Mouse (Mus musculus) adrenal gland, adult (tissue): ENCODE measurements at regions not wholly inside any gene's neighbourhood (a gene's known extent, or its start where the extent isn't known, plus 50 kb on each side); places are given as distances from the start of the nearest gene placed in this dataset.
"Not testable (repeated sequence)": the region's sequence is repeated elsewhere in the genome, so short reads cannot be mapped to it uniquely, and the experiment has no call there.

Source experiments
- DNase-seq, 2 experiments: peaks; one replicate each; pipeline ENCODE4 v3.0.0; 2022 to 2023; ENCODE audit warnings: low spot score in 1 of 2; ENCODE audit not compliant: inconsistent age in 2 of 2

- DNase-seq, result no peak
Measured at GRCm38 (mm10) chr1:30751138-30751907, 122.4 kb downstream of the Phf3 start.

- no peak for DNase-seq
Measured at GRCm38 (mm10) chr1:30741955-30742354, 131.8 kb downstream of the Phf3 start.

- DNase-seq, result peak in 1 of 2 experiments; percentile 57
Measured at GRCm38 (mm10) chr1:30740831-30741230, 132.9 kb downstream of the Phf3 start.

- no peak for DNase-seq
Measured at GRCm38 (mm10) chr1:30721519-30721918, 152.2 kb downstream of the Phf3 start.

- no peak for DNase-seq
Measured at GRCm38 (mm10) chr1:30720829-30721228, 152.9 kb downstream of the Phf3 start.

GRCm38 (mm10) chr1:30718578-30718977 lies 155.1 kb downstream of the Phf3 start:
- DNase-seq, result peak; percentile 67 to 90

GRCm38 (mm10) chr1:30716346-30716745 lies 157.4 kb downstream of the Phf3 start:
- no peak for DNase-seq

- no peak for DNase-seq
Measured at GRCm38 (mm10) chr1:30701116-30701515, 172.6 kb downstream of the Phf3 start.

- DNase-seq, result peak; percentile 6 to 73
Measured at GRCm38 (mm10) chr1:30700399-30701081, 173.2 kb downstream of the Phf3 start.

GRCm38 (mm10) chr1:30696342-30696741 lies 177.4 kb downstream of the Phf3 start:
- DNase-seq, result no peak

GRCm38 (mm10) chr1:30685318-30685717 lies 188.4 kb downstream of the Phf3 start:
- DNase-seq, result no peak

GRCm38 (mm10) chr1:30683889-30684288 lies 189.8 kb downstream of the Phf3 start:
- no peak for DNase-seq

- no peak for DNase-seq
Measured at GRCm38 (mm10) chr1:30639807-30640206, 233.9 kb downstream of the Phf3 start.

- DNase-seq, result no peak
Measured at GRCm38 (mm10) chr1:30632760-30633159, 241.0 kb downstream of the Phf3 start.

GRCm38 (mm10) chr1:30627796-30628195 lies 245.9 kb downstream of the Phf3 start:
- not testable (repeated sequence) for DNase-seq

- DNase-seq, result peak in 1 of 2 experiments; percentile 20
Measured at GRCm38 (mm10) chr1:30595122-30595730, 278.5 kb downstream of the Phf3 start.

- no peak for DNase-seq
Measured at GRCm38 (mm10) chr1:30594036-30594435, 279.7 kb downstream of the Phf3 start.

GRCm38 (mm10) chr1:30590721-30591120 lies 283.0 kb downstream of the Phf3 start:
- DNase-seq, result no peak

- DNase-seq, result no peak
Measured at GRCm38 (mm10) chr1:30588885-30589284, 284.8 kb downstream of the Phf3 start.

GRCm38 (mm10) chr1:30588336-30588735 lies 285.4 kb downstream of the Phf3 start:
- DNase-seq, result no peak

- DNase-seq, result peak in 1 of 2 experiments; percentile 64
Measured at GRCm38 (mm10) chr1:30584806-30585205, 288.9 kb downstream of the Phf3 start.

GRCm38 (mm10) chr1:30583860-30584259 lies 289.9 kb downstream of the Phf3 start:
- no peak for DNase-seq
